7 mouse cellular contexts compared by ENCODE assay signal in the genomic region with DNA sequence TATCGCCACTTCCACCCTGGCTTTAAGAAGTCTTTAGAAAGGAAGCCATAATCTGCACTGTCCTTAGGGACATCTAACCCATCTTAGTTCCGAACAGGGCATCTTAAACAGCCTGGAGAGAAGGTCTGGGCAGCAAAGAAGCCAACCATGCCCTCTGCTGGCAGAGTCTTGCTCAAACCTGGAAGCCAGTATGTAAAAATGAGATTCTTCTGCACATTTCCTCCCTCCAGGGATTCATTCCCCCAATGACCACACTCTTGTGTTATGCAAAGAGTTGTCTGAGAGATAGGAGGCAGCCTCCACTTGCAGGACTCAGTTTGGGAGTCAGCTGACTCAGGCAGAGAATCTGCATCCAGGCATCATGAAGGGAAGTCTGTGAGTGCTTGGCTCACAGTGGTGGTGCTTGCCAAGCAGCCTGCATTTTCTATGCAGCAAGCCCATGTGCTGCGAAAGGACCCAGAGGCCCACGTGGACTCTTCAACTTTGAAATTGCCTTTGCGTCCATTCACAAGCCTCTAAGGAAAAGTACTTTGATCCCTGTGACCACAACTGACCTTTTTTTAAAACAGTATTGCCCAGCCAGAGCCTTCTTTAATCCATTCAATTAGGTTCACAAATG.
DNase-seq lines count a peak whose midpoint lies in the region; ATAC-seq lines count a peak whose summit lies in the region.

No protein-coding gene starts in this region.

- ATAC-seq in activated CD4-positive, CD25-positive, alpha-beta regulatory T cell, adult 4 months, result no peak

- peak; percentile 29 for DNase-seq in ovary, postnatal 14 days (ENCODE audit: low spot score)
- no peak for DNase-seq in ovary, adult 18-20 months (ENCODE audit: low spot score)
- DNase-seq in adrenal gland, adult 8-10 months, result peak; percentile 18
- peak; percentile 10 to 26 for DNase-seq in frontal cortex, postnatal 14 days (ENCODE audit: low spot score in 2 of 2)
- peak; percentile 60 for DNase-seq in kidney, adult 9 months
- DNase-seq in lung, postnatal 10 days, result peak; percentile 84
